Mouse (Mus musculus) heart, embryonic 11.5 days (tissue): ENCODE measurements around the gene B9d2. TPM values are rescaled to one million over a fixed set of nuclear protein-coding genes. Genes with fewer than 3 reads are reported as not detected.

Experiments
- ATAC-seq: fragments of 200-750 bp; cut with Nextera tagmentation; replicated peaks from 2 replicates; pipeline ENCODE4 v1.8.0; 2017; ENCODE audit warnings: moderate library complexity; ENCODE audit not compliant: insufficient number of reproducible peaks, low FRiP score, low TSS enrichment
- H3K27ac ChIP-seq: fragments of 300-500 bp; sonication (generic); 2 replicates; pipeline ENCODE4 v1.5.1; 2014; ENCODE audit warnings: mild to moderate bottlenecking, low read depth, low read length
- H3K27me3 ChIP-seq: fragments of 300-500 bp; sonication (generic); 2 replicates; pipeline ENCODE4 v1.6.1; 2014; ENCODE audit warnings: mild to moderate bottlenecking, low read length, mixed read lengths; ENCODE audit not compliant: control insufficient read depth, insufficient read depth
- H3K36me3 ChIP-seq: fragments of 300-500 bp; sonication (generic); 2 replicates; pipeline ENCODE4 v1.6.1; 2014; ENCODE audit warnings: mild to moderate bottlenecking, low read length, moderate library complexity, mixed read lengths; ENCODE audit not compliant: control insufficient read depth, insufficient read depth
- H3K4me1 ChIP-seq: fragments of 300-500 bp; sonication (generic); 2 replicates; pipeline ENCODE4 v1.6.1; 2014; ENCODE audit warnings: low read length; ENCODE audit not compliant: control insufficient read depth, insufficient read depth
- H3K4me2 ChIP-seq: fragments of 300-500 bp; sonication (generic); 2 replicates; pipeline ENCODE4 v1.6.1; 2014; ENCODE audit warnings: mild to moderate bottlenecking, moderate library complexity
- H3K4me3 ChIP-seq: fragments of 300-500 bp; sonication (generic); 2 replicates; pipeline ENCODE4 v1.5.1; 2014; ENCODE audit warnings: low read depth, low read length
- H3K9ac ChIP-seq: fragments of 300-500 bp; sonication (generic); 2 replicates; pipeline ENCODE4 v1.6.1; 2014; ENCODE audit warnings: mild to moderate bottlenecking, low read depth, low read length, moderate library complexity
- H3K9me3 ChIP-seq: fragments of 300-500 bp; sonication (generic); replicated peaks from 2 replicates; pipeline ENCODE4 v1.6.1; 2016; ENCODE audit warnings: low read length; ENCODE audit not compliant: control insufficient read depth
- WGBS: fragments of 180-500 bp; shearing (Covaris S2); extraction: QIAGEN DNeasy Blood & Tissue Kit; methylation state at CpG from one replicate; pipeline ENCODE4 v1.1.7; 2014; ENCODE audit not compliant: insufficient replicate concordance; 5-methylcytosine and 5-hydroxymethylcytosine counted together
- polyA plus RNA-seq: library from polyadenylated mRNA; unstranded; fragments of >200 nt; fragmentation: Nextera tagmentation; extraction: Ambion mirVana; gene quantifications from 2 replicates; pipeline ENCODE4 v1.2.1, GENCODE M21; 2014

The B9d2 gene
- polyA plus RNA-seq, 1 experiment from 2014 or later, result 29.5 TPM

DNA sequence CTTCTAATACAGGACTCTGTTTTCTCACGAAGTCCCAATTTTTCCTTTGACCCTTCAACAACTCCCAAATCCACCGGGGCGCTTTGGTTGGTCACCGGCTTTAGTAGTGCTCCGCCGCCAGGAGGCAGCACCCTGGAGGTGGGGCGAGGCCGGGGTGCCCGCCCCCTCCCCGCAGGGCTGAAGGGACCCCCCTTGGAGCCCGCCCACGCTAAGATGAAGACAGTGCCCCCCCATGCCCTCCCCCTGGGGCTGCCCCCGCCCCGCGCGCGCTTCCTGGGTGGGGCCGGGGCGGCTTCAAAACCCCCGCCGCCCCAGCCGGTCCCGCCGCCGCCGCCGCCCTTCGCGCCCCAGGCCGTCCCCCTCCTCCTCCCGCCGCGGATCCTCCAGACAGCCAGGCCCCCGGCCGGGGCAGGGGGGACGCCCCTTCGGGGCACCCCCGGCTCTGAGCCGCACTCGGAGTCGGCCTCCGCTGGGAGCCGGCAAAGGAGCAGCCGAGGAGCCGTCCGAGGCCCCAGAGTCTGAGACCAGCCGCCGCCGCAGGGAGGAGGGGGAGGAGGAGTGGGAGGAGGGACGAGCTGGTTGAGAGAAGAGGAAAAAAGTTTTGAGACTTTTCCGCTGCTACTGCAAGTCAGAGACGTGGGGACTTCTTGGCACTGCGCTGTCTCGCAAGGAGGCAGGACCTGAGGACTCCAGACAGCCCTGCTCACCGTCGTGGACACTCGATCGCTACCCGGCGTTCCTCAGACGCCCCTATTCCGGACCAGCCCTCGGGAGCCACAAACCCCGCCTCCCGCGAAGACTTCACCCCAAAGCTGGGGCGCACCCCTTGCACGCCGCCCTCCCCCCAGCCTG, 6.3 kb downstream of the B9d2 start, which contains the start of gene Tgfb1:
Tgfb1 (plus strand) TSS at position 323 of the 852 bp plus-strand sequence.
- Histone ChIP-seq H3K4me3 (peak within 1 kb of the TSS; percentile 75), H3K9ac (peak within 1 kb of the TSS; percentile 80), H3K36me3 (peaks cover 3% of the 10 kb centered on the region; the same call in 1 of the 2 replicates), H3K9me3 (no peaks in the 10 kb centered on the region), H3K27ac (peak within 1 kb of the TSS; percentile 86), H3K27me3 (peaks cover 8% of the 10 kb centered on the region; the same call in 1 of the 2 replicates), H3K4me2 (peak within 1 kb of the TSS; percentile 97), H3K4me1 (peaks cover 23% of the 10 kb centered on the region)
- WGBS, result 1% methylated on average over 45 of the region's 69 CpGs
- peak; percentile 36 for ATAC-seq

DNA sequence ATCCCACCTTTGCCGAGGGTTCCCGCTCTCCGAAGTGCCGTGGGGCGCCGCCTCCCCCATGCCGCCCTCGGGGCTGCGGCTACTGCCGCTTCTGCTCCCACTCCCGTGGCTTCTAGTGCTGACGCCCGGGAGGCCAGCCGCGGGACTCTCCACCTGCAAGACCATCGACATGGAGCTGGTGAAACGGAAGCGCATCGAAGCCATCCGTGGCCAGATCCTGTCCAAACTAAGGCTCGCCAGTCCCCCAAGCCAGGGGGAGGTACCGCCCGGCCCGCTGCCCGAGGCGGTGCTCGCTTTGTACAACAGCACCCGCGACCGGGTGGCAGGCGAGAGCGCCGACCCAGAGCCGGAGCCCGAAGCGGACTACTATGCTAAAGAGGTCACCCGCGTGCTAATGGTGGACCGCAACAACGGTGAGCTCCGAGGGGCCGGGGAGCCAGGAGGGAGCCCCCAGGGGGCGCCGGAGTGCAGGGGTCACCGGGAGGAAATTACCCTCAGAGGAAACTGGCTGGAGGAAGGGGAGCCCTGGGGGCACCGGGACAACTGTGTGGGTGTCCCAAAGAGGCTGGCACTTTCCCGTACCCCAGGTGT, 7.3 kb downstream of the B9d2 start:
- Histone ChIP-seq H3K27me3 (peaks cover 8% of the 10 kb centered on the region; the same call in 1 of the 2 replicates), H3K4me1 (peaks cover 23% of the 10 kb centered on the region)
- under 1% methylated on average over 47 of the region's 47 CpGs for WGBS

DNA sequence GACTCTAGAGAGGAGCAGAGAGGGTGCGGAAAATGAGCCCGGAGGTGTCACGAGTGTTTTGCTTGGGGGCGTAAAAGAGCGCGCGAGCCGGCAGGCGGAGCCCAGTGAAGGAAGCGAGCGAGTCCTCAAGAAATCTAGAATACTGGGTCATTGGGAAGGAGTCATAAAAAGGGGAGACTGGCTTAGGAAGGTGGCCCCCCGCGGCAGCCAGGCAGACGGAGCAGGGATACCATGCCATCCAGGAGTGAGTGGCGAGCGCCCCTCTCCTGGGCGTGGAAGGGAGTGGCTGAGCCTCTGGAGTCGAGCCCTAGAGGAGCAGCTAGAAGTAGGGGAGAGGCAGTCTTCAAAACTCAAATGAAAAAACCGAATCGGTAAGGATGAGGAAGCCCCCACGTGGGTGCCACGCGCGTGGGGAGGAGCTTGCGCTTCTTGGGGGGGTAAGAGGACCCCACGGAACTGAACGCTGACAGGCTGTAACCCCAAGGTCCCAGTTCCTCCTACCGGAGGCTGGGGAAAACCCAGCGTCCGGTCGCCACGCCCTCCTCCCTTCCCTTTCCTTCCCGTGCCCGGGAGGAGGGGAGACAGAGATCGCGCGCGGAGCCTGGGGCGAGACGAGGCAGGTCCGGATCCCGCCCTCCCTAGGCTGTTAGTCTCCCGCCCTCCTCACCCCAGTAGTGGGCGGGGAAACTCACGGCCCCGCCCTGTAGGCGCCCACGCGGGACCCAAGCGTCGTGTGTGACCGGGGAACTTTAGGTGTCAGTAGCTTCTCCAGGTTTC, 8.4 kb downstream of the B9d2 start:
- WGBS, result under 1% methylated on average over 51 of the region's 52 CpGs

More for the DNA sequence above, 7.3 kb downstream of the B9d2 start:
- ATAC-seq, result no peak
- peaks cover 3% of the 10 kb centered on the region; the same call in 1 of the 2 replicates for H3K36me3 ChIP-seq
- H3K27ac ChIP-seq, result peak overlapping the region; percentile 73
- peak overlapping the region; percentile 97 for H3K4me2 ChIP-seq
- no peaks in the 10 kb centered on the region for H3K9me3 ChIP-seq
- H3K9ac ChIP-seq, result peak overlapping the region; percentile 80
- H3K4me3 ChIP-seq, result peak overlapping the region; percentile 75

DNA sequence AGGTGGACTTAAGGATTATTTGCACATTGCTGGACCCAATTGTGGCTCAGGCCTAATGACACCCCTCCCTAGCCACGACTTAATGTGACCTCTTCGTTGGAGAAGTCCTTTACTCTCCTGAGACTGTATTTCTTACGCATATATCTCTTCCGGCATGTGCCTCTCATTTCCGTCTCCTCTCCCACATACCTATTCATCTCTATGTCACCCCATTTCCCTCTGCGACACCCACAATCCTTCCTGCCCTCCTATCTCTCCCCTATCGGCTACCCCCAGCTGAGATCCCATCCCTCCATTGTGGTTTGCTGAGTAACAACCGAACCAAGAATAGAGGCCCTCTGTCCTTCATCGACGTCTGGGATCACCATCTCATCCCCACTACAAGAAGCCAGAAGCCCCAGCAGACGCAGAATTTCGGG, 9.0 kb downstream of the B9d2 start:
- no peak for ATAC-seq
- Histone ChIP-seq H3K4me1 (peaks cover 12% of the 10 kb centered on the region; the same call in 1 of the 2 replicates), H3K9ac (peak overlapping the region; percentile 44; the same call in 1 of the 2 replicates), H3K4me3 (peak overlapping the region; percentile 75), H3K27ac (0 out of 2 replicates have a peak overlapping the region, but pooled peaks have one; percentile 73), H3K36me3 (no peaks in the 10 kb centered on the region), H3K4me2 (peak overlapping the region; percentile 97), H3K9me3 (no peaks in the 10 kb centered on the region), H3K27me3 (peaks cover 8% of the 10 kb centered on the region; the same call in 1 of the 2 replicates)
- WGBS, result 6% methylated on average over 12 of the region's 12 CpGs

More for the DNA sequence above, 8.4 kb downstream of the B9d2 start:
- Histone ChIP-seq H3K27me3 (peaks cover 8% of the 10 kb centered on the region; the same call in 1 of the 2 replicates), H3K36me3 (no peaks in the 10 kb centered on the region), H3K9me3 (no peaks in the 10 kb centered on the region), H3K4me2 (peak overlapping the region; percentile 97), H3K4me1 (peaks cover 13% of the 10 kb centered on the region), H3K9ac (peak overlapping the region; percentile 80), H3K27ac (peak overlapping the region; percentile 73), H3K4me3 (peak overlapping the region; percentile 75)
- ATAC-seq, result peak; percentile 72

DNA sequence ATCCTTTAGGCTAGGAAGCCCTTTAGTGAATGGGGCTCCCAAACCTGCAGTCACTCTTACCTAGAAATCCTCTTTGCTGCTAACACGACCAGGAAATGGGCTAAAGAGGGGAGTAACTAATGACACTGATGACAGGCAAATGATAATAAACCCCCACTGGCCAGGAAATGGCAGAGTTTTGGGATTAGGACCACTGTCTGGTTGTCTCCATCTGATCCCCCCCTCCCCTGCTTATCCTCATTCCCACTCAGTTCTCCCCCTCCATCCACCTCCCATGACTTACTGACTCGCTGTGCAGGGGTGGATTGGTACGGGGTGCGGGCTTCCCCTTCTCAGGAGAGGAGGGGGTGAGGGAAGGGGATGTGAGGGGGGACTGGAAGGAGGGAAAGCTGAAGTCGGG, 9.5 kb downstream of the B9d2 start:
- Histone ChIP-seq H3K4me1 (peaks cover 12% of the 10 kb centered on the region; the same call in 1 of the 2 replicates), H3K4me3 (peak overlapping the region; percentile 75), H3K9ac (peak overlapping the region; percentile 44; the same call in 1 of the 2 replicates), H3K4me2 (peak overlapping the region; percentile 97), H3K9me3 (no peaks in the 10 kb centered on the region), H3K27ac (no peak overlapping the region), H3K27me3 (peaks cover 8% of the 10 kb centered on the region; the same call in 1 of the 2 replicates), H3K36me3 (no peaks in the 10 kb centered on the region)
- 31% methylated on average over 5 of the region's 5 CpGs for WGBS
- ATAC-seq, result no peak

DNA sequence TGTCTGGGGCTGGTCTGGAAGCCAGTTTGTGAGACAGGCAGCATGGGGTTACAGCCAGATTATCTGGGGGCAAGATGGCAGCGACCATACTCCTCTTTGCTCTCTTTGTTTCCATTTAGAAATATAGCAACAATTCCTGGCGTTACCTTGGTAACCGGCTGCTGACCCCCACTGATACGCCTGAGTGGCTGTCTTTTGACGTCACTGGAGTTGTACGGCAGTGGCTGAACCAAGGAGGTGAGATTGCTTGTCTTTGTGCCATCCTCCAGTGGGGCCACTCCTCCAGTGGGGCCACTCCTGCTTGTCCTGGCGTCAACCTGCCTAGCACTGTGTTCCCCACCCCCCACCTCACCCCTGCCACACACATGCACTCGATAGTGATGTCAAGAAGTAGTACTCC, 13.5 kb downstream of the B9d2 start:
- no peak for ATAC-seq
- H3K9me3 ChIP-seq, result no peaks in the 10 kb centered on the region
- no peak overlapping the region for H3K4me2 ChIP-seq
- no peaks in the 10 kb centered on the region; the same call in 1 of the 2 replicates for H3K36me3 ChIP-seq
- peaks cover 2% of the 10 kb centered on the region; the same call in 1 of the 2 replicates for H3K4me1 ChIP-seq
- H3K27me3 ChIP-seq, result no peaks in the 10 kb centered on the region
- no peak overlapping the region for H3K4me3 ChIP-seq
- H3K27ac ChIP-seq, result no peak overlapping the region
- WGBS, result 79% methylated on average over 8 of the region's 8 CpGs
- no peak overlapping the region for H3K9ac ChIP-seq

DNA sequence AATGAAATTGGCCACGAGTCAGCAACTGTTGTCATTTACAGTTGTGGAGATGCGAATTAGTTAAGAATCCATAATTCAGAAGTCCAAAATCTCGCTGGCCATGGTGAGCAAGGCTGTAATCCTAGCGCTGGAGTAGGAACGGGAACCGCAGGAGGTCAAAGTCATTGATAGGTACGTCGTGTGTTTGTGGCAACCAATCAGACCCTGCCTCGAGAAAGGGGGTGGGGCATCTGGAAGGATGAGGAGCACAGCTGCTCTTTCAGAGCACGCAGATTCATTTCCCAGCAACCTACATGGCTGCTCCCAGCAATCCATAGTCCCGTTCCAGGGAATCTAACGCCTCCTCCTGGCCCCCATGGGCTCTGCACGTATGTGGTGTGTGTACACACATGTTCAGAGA, 19.3 kb downstream of the B9d2 start:
- Histone ChIP-seq H3K9me3 (peaks cover 5% of the 10 kb centered on the region; the same call in 1 of the 2 replicates), H3K36me3 (peaks cover 3% of the 10 kb centered on the region; the same call in 1 of the 2 replicates), H3K4me2 (no peak overlapping the region), H3K4me3 (no peak overlapping the region), H3K4me1 (peaks cover 12% of the 10 kb centered on the region), H3K27me3 (no peaks in the 10 kb centered on the region), H3K9ac (no peak overlapping the region), H3K27ac (no peak overlapping the region)
- no peak for ATAC-seq
- 60% methylated on average over 13 of the region's 13 CpGs for WGBS

DNA sequence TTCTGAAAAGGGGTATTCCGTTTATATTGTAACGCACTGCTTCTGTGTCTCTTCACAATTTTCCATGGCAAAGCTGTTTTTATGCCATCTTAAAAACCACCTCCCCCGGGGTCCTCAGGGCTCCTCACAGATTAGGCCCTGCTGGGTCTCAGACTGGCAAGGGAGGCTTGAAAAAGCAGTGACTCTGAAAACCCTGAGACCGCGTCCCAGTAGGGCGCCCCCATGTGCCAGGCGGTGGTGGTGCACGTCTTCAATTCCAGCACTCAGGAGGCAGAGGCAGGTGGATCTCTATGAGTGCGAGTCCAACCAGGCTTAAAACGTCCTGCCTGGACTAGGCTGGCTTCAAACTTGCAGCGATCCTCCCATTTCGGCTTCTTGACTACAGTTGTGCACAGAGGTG, 20.2 kb downstream of the B9d2 start:
- no peak overlapping the region for H3K4me3 ChIP-seq
- H3K4me2 ChIP-seq, result no peak overlapping the region
- H3K27me3 ChIP-seq, result no peaks in the 10 kb centered on the region
- H3K36me3 ChIP-seq, result peaks cover 3% of the 10 kb centered on the region; the same call in 1 of the 2 replicates
- WGBS, result 74% methylated on average over 12 of the region's 12 CpGs
- H3K9ac ChIP-seq, result no peak overlapping the region
- peaks cover 5% of the 10 kb centered on the region; the same call in 1 of the 2 replicates for H3K9me3 ChIP-seq
- H3K27ac ChIP-seq, result no peak overlapping the region
- no peak for ATAC-seq
- H3K4me1 ChIP-seq, result peaks cover 17% of the 10 kb centered on the region
